ENCODE assay signal across 9 mouse cellular contexts in the genomic region with DNA sequence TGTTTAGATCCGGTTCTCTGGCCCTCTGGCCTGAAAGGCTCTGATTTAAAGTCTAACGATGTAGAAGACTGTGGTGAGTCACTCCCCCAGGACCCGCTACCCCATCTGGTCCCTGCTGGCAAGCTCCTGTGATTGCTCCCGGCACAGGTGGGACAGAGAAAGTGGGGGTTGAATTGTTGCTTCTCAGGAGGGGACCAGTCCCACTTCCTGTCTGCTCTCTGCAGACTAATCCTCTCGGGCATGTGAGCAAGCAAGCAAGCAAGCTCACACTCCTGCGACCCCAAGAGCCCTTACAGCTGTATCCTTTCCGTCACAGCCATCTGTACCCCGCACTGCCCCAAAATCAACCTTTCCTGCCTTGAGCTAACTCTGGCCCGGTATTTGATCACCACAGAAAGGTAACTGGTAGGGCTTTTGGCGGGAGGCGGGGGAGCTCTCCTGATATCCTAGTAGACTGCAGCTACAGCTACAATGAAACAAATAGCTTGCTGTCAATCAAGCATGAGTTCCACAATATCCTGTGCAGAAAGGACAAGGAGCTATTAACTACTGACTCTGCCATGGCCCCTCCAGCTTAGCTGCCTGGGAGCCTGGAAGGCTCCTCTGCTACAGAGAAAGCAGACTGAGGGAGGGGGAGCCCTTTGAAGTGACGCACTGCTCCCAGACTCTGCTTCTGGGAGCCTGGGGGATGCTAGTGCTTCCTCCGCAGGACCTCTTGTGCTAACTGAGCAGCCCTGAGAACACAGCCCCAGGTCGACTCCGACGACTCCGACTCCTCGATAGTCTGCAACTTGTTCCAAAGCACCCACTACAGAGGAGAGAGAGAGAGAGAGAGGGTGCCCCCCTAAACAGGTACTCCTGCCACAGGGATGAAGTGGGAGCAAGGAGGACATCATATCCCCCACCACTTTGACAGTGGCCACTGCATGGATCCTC.
DNase-seq lines count a peak whose midpoint lies in the region; ATAC-seq and TF ChIP-seq lines count a peak whose summit lies in the region.
"Had no signal": no experiment of that assay in that cellular context is flagged by ENCODE, and none has a peak within 500 bp of the region (broad histone marks: within the 10 kb centered on the region; RNA-seq: fewer than 3 reads in every experiment).

No protein-coding gene starts in this region.

- peak overlapping the region; percentile 40 for H3K4me2 ChIP-seq in heart, embryonic 12.5 days
- H3K4me2 ChIP-seq in forebrain, embryonic 16.5 days (ENCODE audit: low read length): peak overlapping the region; percentile 29
- H3K4me2 ChIP-seq in midbrain, embryonic 13.5 days (replicated peaks): peak overlapping the region; percentile 39

- H3K79me2 ChIP-seq in MEL (ENCODE audit: control insufficient read depth, insufficient read depth, low read length, poor library complexity): peaks cover 2% of the 10 kb centered on the region; the same call in 1 of the 2 replicates

- TF ChIP-seq EP300 in MEL (IDR thresholded peaks at IDR 0.05; ENCODE audit: low read depth in 1 of 2, low read length in 2 of 2): no peak

- no peaks in the 10 kb centered on the region for H3K9me3 ChIP-seq in heart, embryonic 12.5 days (replicated peaks)
- no peaks in the 10 kb centered on the region for H3K9me3 ChIP-seq in MEL (replicated peaks; ENCODE audit: insufficient read depth, low read length)
- no peaks in the 10 kb centered on the region for H3K9me3 ChIP-seq in forebrain, embryonic 16.5 days (ENCODE audit: control insufficient read depth, low read length)
- no peaks in the 10 kb centered on the region for H3K9me3 ChIP-seq in midbrain, embryonic 13.5 days

- intact Hi-C loops in heart, postnatal 25 days (cut with DNase I): no loop called here
- intact Hi-C loops in left cerebral cortex, adult 2 months (cut with DNase I): loop anchor here (5.0 kb wide), 1 partner anchor 76 kb away; no protein-coding TSS in a partner anchor

- H3K9ac ChIP-seq in heart, embryonic 12.5 days: peak overlapping the region; percentile 61
- peak overlapping the region; percentile 87 for H3K9ac ChIP-seq in MEL (ENCODE audit: control insufficient read depth, low read depth, low read length, poor library complexity, severe bottlenecking)
- peak overlapping the region; percentile 34 for H3K9ac ChIP-seq in forebrain, embryonic 16.5 days (replicated peaks; ENCODE audit: low read depth, low read length)
- H3K9ac ChIP-seq in midbrain, embryonic 13.5 days (replicated peaks): peak overlapping the region; percentile 24; the same call in 1 of the 2 replicates

- H3K27me3 ChIP-seq in heart, embryonic 12.5 days (replicated peaks): no peaks in the 10 kb centered on the region
- no peaks in the 10 kb centered on the region for H3K27me3 ChIP-seq in MEL (ENCODE audit: control insufficient read depth in 1 of 2, insufficient read depth in 2 of 2, low read length in 2 of 2)
- no peaks in the 10 kb centered on the region; the same call in 1 of the 2 replicates for H3K27me3 ChIP-seq in forebrain, embryonic 16.5 days (replicated peaks; ENCODE audit: control insufficient read depth, insufficient read depth, low read length)
- H3K27me3 ChIP-seq in midbrain, embryonic 13.5 days: peaks cover 24% of the 10 kb centered on the region; the same call in 1 of the 2 replicates
- H3K27me3 ChIP-seq: Patski had no signal

- DNase-seq in heart, postnatal 25 days (ENCODE audit: low spot score): no peak
- DNase-seq in MEL (ENCODE audit: low read depth, low spot score): peak; percentile 36
- no peak for DNase-seq in left cerebral cortex, adult 2 months (ENCODE audit: extremely low spot score in 1 of 2, low spot score in 2 of 2)
- no peak for DNase-seq in urinary bladder, postnatal 25 days (ENCODE audit: low spot score)
- no peak for DNase-seq in layer of hippocampus, adult 11-12 months (ENCODE audit: low spot score)

- H3K27ac ChIP-seq in heart, embryonic 12.5 days (ENCODE audit: poor library complexity, severe bottlenecking): peak overlapping the region; percentile 82
- 0 out of 2 replicates have a peak overlapping the region, but pooled peaks have one; percentile 1 for H3K27ac ChIP-seq in MEL (ENCODE audit: control insufficient read depth, low read depth, low read length)
- peak overlapping the region; percentile 43 for H3K27ac ChIP-seq in forebrain, embryonic 16.5 days (ENCODE audit: low read length)
- peak overlapping the region; percentile 80 for H3K27ac ChIP-seq in midbrain, embryonic 13.5 days
- H3K27ac ChIP-seq in left cerebral cortex, adult 2 months: no peak overlapping the region

- no peak for TF ChIP-seq CTCF in MEL (IDR thresholded peaks at IDR 0.05 in 2 of 3, conservative IDR thresholded peaks at IDR 0.05 in 1 of 3; ENCODE audit: control insufficient read depth in 1 of 3, insufficient read depth in 1 of 3, low read depth in 2 of 3, low read length in 3 of 3, poor library complexity in 1 of 3, severe bottlenecking in 1 of 3)
- TF ChIP-seq CTCF in left cerebral cortex, adult 2 months (IDR thresholded peaks at IDR 0.05): no peak

- H3K4me3 ChIP-seq in heart, embryonic 12.5 days: no peak overlapping the region
- H3K4me3 ChIP-seq in MEL (ENCODE audit: control insufficient read depth in 1 of 2, insufficient read depth in 1 of 2, low read depth in 2 of 2, low read length in 2 of 2): 0 out of 4 replicates have a peak overlapping the region, but pooled peaks of 1 of the 2 experiments have one; percentile 54
- H3K4me3 ChIP-seq in forebrain, embryonic 16.5 days (replicated peaks; ENCODE audit: low read length): no peak overlapping the region
- H3K4me3 ChIP-seq in midbrain, embryonic 13.5 days (replicated peaks): no peak overlapping the region
- no peak overlapping the region for H3K4me3 ChIP-seq in left cerebral cortex, adult 2 months

- no peaks in the 10 kb centered on the region for H3K36me3 ChIP-seq in heart, embryonic 12.5 days
- H3K36me3 ChIP-seq in MEL (ENCODE audit: control insufficient read depth in 1 of 2, insufficient read depth in 2 of 2, low read length in 2 of 2): peaks cover 0 to 10% of the 10 kb centered on the region in 2 experiments; a peak in 2 of 4 replicates
- H3K36me3 ChIP-seq in forebrain, embryonic 16.5 days (ENCODE audit: control insufficient read depth, insufficient read depth): no peaks in the 10 kb centered on the region
- no peaks in the 10 kb centered on the region for H3K36me3 ChIP-seq in midbrain, embryonic 13.5 days

- H3K4me1 ChIP-seq in heart, embryonic 12.5 days (replicated peaks): peaks cover 79% of the 10 kb centered on the region
- H3K4me1 ChIP-seq in MEL (ENCODE audit: control insufficient read depth in 1 of 2, insufficient read depth in 2 of 2, low read length in 2 of 2): peaks cover 0 to 13% of the 10 kb centered on the region in 2 experiments; a peak in 3 of 4 replicates
- H3K4me1 ChIP-seq in forebrain, embryonic 16.5 days (replicated peaks; ENCODE audit: control insufficient read depth, insufficient read depth, low read length): peaks cover 63% of the 10 kb centered on the region
- peaks cover 79% of the 10 kb centered on the region for H3K4me1 ChIP-seq in midbrain, embryonic 13.5 days (replicated peaks)

- TF ChIP-seq RAD21 in MEL (IDR thresholded peaks at IDR 0.05; ENCODE audit: low read depth, low read length): no peak

- TF ChIP-seq POLR2A in MEL (IDR thresholded peaks at IDR 0.05; ENCODE audit: control insufficient read depth in 1 of 2, insufficient read depth in 1 of 2, low read depth in 1 of 2, low read length in 2 of 2, poor library complexity in 1 of 2): no peak

- ATAC-seq in heart, embryonic 12.5 days (ENCODE audit: insufficient number of reproducible peaks, low FRiP score): no peak
- ATAC-seq in forebrain, embryonic 16.5 days: peak; percentile 27; the same call in 1 of the 2 replicates
- ATAC-seq in midbrain, embryonic 13.5 days: peak; percentile 46
- ATAC-seq: Patski had no signal

- WGBS in heart, embryonic 12.5 days: 12% methylated on average over 18 of the region's 18 CpGs
- WGBS in forebrain, embryonic 16.5 days: 4% methylated on average over 18 of the region's 18 CpGs
- WGBS in midbrain, embryonic 13.5 days: 2% methylated on average over 18 of the region's 18 CpGs

TF ChIP-seq in MEL, 35 proteins besides CTCF, POLR2A, EP300 and RAD21:
- TF ChIP-seq GATA1 (IDR thresholded peaks at IDR 0.05; ENCODE audit: low read depth, low read length) (no peak), UBTF (IDR thresholded peaks at IDR 0.05; ENCODE audit: borderline replicate concordance, insufficient read depth, low read depth, low read length) (no peak), ZC3H11A (IDR thresholded peaks at IDR 0.05; ENCODE audit: low read depth, low read length) (no peak)
TF ChIP-seq in MEL: peak in this region for 0.

Comparison
In these comparisons a context has a peak if more than half of its experiments do, and no peak if none do; other contexts are left out.
1. H3K9ac ChIP-seq: peak in every context shown above with its lines; median percentile 87 in MEL; 61 in heart, embryonic 12.5 days; 34 in forebrain, embryonic 16.5 days; 24 in midbrain, embryonic 13.5 days.